Mouse (Mus musculus) midbrain, embryonic 16.5 days (tissue): ENCODE results near the gene Vash1. TPM values are rescaled to one million over a fixed set of nuclear protein-coding genes. Genes with fewer than 3 reads are reported as not detected.

ENCODE experiments used
- ATAC-seq: fragments of 200-750 bp; cut with Nextera tagmentation; 2 replicates; pipeline ENCODE4 v1.8.0; 2017; ENCODE audit warnings: moderate TSS enrichment
- H3K27ac ChIP-seq: fragments of 300-500 bp; sonication (generic); 2 replicates; pipeline ENCODE4 v1.5.1; 2014; ENCODE audit warnings: mild to moderate bottlenecking, low read length, mixed read lengths
- H3K27me3 ChIP-seq: fragments of 300-500 bp; sonication (generic); 2 replicates; pipeline ENCODE4 v1.6.1; 2014; ENCODE audit warnings: low read depth, low read length, mixed read lengths; ENCODE audit not compliant: control insufficient read depth, insufficient read depth
- H3K36me3 ChIP-seq: fragments of 300-500 bp; sonication (generic); 2 replicates; pipeline ENCODE4 v1.6.1; 2014; ENCODE audit warnings: mild to moderate bottlenecking, low read length, moderate library complexity, mixed read lengths; ENCODE audit not compliant: control insufficient read depth, insufficient read depth
- H3K4me1 ChIP-seq: fragments of 300-500 bp; sonication (generic); 2 replicates; pipeline ENCODE4 v1.6.1; 2014; ENCODE audit warnings: mild to moderate bottlenecking, low read length, mixed read lengths; ENCODE audit not compliant: control insufficient read depth, insufficient read depth
- H3K4me2 ChIP-seq: fragments of 300-500 bp; sonication (generic); 2 replicates; pipeline ENCODE4 v1.6.1; 2014; ENCODE audit warnings: mild to moderate bottlenecking, low read length, mixed read lengths
- H3K4me3 ChIP-seq: fragments of 300-500 bp; sonication (generic); 2 replicates; pipeline ENCODE4 v1.5.1; 2014; ENCODE audit warnings: low read depth, mild to moderate bottlenecking, low read length, moderate library complexity, mixed read lengths
- H3K9ac ChIP-seq: fragments of 300-500 bp; sonication (generic); 2 replicates; pipeline ENCODE4 v1.6.1; 2014; ENCODE audit warnings: low read depth, low read length, mixed read lengths
- H3K9me3 ChIP-seq: fragments of 300-500 bp; sonication (generic); replicated peaks from 2 replicates; pipeline ENCODE4 v1.6.1; 2014; ENCODE audit warnings: mild to moderate bottlenecking, low read length, mixed read lengths; ENCODE audit not compliant: control insufficient read depth, poor library complexity, severe bottlenecking
- WGBS: fragments of 180-500 bp; shearing (Covaris S2); extraction: QIAGEN DNeasy Blood & Tissue Kit; methylation state at CpG from one replicate; pipeline ENCODE4 v1.1.7; 2014; 5-methylcytosine and 5-hydroxymethylcytosine counted together
- polyA plus RNA-seq: library from polyadenylated mRNA; unstranded; fragments of >200 nt; fragmentation: Nextera tagmentation; extraction: Ambion mirVana; gene quantifications from 2 replicates; pipeline ENCODE4 v1.2.1, GENCODE M21; 2015

Vash1 gene
- polyA plus RNA-seq, 1 experiment from 2014 or later: 30.0 TPM

DNA sequence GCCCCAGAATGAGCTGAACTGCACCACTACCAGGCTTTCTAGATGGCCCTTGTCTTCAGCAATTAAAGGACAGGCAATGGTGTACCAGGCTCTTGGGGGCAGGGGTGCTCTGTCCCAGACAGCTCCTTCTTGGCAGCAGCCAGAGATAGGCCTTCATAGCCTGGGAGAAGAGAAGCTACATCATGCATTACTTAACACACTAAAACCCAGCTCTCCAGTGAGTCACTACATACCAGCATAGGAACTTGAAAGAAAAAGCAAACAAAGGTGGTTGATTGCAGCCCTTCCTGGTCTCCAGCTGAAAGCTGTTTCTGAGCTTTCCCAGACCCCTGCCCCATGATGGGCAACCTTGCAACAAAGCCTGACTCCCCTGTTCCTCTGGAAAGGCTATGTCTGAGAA lies 20.0 kb downstream of the Vash1 start:
- no peak overlapping the region for H3K4me3 ChIP-seq
- peaks cover 14% of the 10 kb centered on the region; the same call in 1 of the 2 replicates for H3K36me3 ChIP-seq
- H3K9ac ChIP-seq: no peak overlapping the region
- no peaks in the 10 kb centered on the region for H3K27me3 ChIP-seq
- H3K4me1 ChIP-seq: peaks cover 12% of the 10 kb centered on the region; the same call in 1 of the 2 replicates
- 0 out of 2 replicates have a peak overlapping the region, but pooled peaks have one; percentile 0 for H3K27ac ChIP-seq
- no peaks in the 10 kb centered on the region for H3K9me3 ChIP-seq
- ATAC-seq: no peak
- no peak overlapping the region for H3K4me2 ChIP-seq

DNA sequence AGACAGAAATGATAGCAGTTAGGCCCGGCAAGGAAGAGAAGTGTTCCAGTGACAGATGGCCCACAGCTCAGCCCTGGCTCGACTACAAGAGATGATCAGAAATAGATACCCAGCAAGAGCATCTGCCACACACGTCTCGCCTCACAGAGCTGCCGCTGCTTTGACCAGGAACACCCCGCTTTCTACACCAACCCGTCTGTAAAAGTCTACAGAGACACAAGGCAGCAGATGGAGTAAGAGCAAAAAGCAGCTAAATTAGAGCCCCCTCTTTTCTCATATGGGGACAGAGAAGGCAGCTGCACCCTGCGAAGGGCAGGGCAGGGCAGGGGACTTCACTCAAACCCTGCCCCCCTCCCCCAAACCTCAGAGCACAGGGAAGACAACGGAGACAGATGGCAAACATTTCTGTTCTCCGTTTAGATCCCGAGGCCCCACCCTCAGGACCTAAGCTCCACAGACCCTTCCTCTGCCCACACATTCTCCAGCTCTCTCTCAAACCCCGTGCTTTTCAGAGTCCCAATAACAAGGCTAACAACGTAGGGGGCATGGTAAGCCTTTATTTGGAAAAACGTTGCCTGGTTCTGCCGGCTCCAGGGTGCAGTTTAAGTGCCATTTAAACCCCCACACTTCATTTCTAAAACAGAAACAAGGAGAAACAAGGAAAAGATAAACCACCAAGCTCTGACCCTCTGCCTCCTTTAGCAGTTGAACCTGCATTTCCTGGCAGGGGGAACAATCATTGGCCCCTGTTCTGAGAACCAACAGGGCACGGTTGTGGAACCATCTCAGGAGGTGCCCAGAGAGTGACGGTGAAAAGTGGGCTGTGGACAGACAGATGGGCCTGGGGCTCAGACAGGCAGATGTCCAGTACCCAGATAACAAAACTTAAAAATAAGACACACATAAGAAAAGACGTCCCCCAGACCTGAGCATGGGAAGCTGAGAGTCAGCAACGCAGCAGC lies 21.7 kb downstream of the Vash1 start:
- Histone ChIP-seq H3K4me2 (no peak overlapping the region), H3K27ac (no peak overlapping the region), H3K4me3 (no peak overlapping the region), H3K9me3 (no peaks in the 10 kb centered on the region), H3K4me1 (peaks cover 12% of the 10 kb centered on the region; the same call in 1 of the 2 replicates), H3K36me3 (peaks cover 10% of the 10 kb centered on the region; the same call in 1 of the 2 replicates), H3K27me3 (no peaks in the 10 kb centered on the region), H3K9ac (no peak overlapping the region)
- peak; percentile 49; the same call in 1 of the 2 replicates for ATAC-seq
- WGBS: 25% methylated on average over 19 of the region's 19 CpGs

DNA sequence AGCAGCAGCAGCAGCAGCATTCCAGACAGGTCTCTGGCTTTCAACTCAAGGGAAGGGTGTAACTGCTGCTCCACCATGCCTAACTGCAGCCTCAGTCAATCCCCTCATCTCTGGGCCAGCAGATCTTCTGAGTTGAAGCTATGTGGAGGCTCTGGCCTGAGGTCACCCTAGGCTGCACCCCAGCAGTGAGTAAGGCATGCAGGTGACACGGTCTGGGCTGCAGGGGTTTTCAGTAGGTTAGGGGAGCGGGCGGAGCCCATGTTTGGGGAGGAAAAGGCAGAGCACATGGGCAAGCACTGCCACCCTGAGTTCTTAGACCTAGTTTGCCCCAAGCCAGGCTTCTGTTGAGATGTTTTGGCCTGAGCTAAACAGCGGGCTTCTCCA lies 22.4 kb downstream of the Vash1 start:
- H3K9ac ChIP-seq: no peak overlapping the region
- ATAC-seq: no peak
- no peak overlapping the region for H3K4me3 ChIP-seq
- peaks cover 12% of the 10 kb centered on the region; the same call in 1 of the 2 replicates for H3K4me1 ChIP-seq
- WGBS: 70% methylated on average over 4 of the region's 4 CpGs
- H3K4me2 ChIP-seq: no peak overlapping the region
- peaks cover 6% of the 10 kb centered on the region; the same call in 1 of the 2 replicates for H3K36me3 ChIP-seq
- no peak overlapping the region; the same call in 1 of the 2 replicates for H3K27ac ChIP-seq
- H3K27me3 ChIP-seq: no peaks in the 10 kb centered on the region
- no peaks in the 10 kb centered on the region for H3K9me3 ChIP-seq

DNA sequence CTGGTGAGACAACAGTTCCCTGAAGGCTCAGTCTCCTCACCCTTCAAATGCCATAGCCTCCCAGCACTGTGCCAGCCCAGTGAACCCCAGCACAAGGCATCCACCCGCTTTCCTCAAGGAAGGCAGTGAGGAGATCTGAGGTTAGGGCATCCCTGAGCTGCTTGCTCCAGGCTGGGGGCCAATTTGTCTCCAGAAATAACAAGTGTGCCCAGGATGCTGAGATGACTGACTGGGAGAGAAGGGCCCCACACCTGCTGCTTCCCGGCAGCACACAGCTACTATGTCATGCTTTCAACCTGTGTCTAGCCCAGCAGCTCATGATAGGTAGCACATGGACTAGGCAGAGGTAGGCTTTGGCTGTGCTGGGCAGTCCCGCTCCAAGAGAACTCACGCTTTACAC lies 23.0 kb downstream of the Vash1 start:
- H3K9me3 ChIP-seq: no peaks in the 10 kb centered on the region
- H3K4me2 ChIP-seq: no peak overlapping the region
- no peak for ATAC-seq
- H3K4me1 ChIP-seq: peaks cover 12% of the 10 kb centered on the region; the same call in 1 of the 2 replicates
- H3K36me3 ChIP-seq: peaks cover 2% of the 10 kb centered on the region; the same call in 1 of the 2 replicates
- 93% methylated on average over 4 of the region's 4 CpGs for WGBS
- no peak overlapping the region for H3K9ac ChIP-seq
- H3K27ac ChIP-seq: no peak overlapping the region
- no peaks in the 10 kb centered on the region for H3K27me3 ChIP-seq
- no peak overlapping the region for H3K4me3 ChIP-seq

DNA sequence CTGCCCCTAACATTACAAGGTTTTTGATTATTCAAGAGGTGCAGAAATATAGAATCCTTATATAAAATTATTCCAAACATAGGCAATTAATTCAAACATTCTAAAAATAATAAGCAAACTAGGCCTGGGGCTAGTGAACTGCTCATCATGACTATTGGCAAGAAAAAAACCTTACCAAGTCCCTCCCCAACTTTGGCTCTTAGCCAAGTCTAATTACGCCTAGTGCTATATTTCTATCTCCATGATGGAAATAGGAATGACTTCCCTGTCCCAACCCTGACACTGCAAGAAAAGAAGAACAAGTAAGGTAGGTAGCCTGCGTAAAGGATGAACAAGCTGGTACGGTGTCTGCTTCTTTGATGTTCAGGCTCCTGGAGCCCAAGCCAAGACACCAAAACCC lies 24.2 kb downstream of the Vash1 start:
- ATAC-seq: no peak
- H3K27me3 ChIP-seq: no peaks in the 10 kb centered on the region
- H3K4me2 ChIP-seq: no peak overlapping the region
- no peaks in the 10 kb centered on the region for H3K9me3 ChIP-seq
- 91% methylated on average over 3 of the region's 3 CpGs for WGBS
- H3K9ac ChIP-seq: no peak overlapping the region
- H3K27ac ChIP-seq: no peak overlapping the region
- no peaks in the 10 kb centered on the region; the same call in 1 of the 2 replicates for H3K36me3 ChIP-seq
- no peak overlapping the region for H3K4me3 ChIP-seq
- peaks cover 12% of the 10 kb centered on the region; the same call in 1 of the 2 replicates for H3K4me1 ChIP-seq

DNA sequence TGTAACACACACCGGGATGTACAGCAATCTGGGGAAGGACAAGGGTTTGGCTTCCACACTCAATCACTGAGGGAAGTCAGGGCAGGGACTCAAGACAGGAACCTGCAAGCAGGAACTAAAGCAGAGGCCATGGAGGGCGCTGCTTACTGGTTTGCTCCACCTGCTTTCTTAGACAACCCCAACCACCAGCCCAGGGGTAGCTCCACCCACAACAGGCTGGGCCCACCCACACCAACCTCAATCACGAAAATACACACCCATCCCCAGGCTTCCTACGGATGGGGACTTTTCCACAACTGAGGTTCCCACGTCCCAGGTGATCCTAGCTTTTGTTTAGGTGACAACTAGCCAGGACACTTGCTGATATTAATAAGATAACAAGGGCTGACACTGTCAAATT lies 27.3 kb downstream of the Vash1 start:
- no peaks in the 10 kb centered on the region for H3K27me3 ChIP-seq
- 88% methylated on average over 5 of the region's 5 CpGs for whole genome bisulfite sequencing
- H3K4me2 ChIP-seq: no peak overlapping the region
- no peaks in the 10 kb centered on the region for H3K4me1 ChIP-seq
- no peaks in the 10 kb centered on the region; the same call in 1 of the 2 replicates for H3K36me3 ChIP-seq
- ATAC-seq: no peak
- H3K4me3 ChIP-seq: no peak overlapping the region
- no peaks in the 10 kb centered on the region for H3K9me3 ChIP-seq
- H3K27ac ChIP-seq: no peak overlapping the region
- no peak overlapping the region for H3K9ac ChIP-seq

DNA sequence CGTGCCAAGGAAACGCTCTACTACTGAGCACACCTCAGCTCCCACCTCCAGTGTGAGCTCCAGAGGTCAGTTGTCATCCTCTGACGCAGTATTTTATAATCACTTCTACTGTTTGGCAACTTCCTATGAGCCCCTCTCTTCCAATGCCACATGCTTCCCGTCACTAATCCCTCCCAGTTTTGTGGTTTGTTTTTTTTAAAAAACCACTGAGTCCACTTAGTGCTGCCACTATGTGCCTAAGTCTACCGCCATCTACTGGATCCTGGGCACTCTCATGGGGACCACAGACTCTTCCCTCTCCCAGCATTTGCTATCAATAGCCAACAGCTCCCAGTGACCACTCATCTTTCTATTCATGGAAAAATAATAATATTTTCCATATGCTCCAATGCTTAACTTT lies 35.5 kb downstream of the Vash1 start:
- H3K27me3 ChIP-seq: no peaks in the 10 kb centered on the region
- no peaks in the 10 kb centered on the region for H3K4me1 ChIP-seq
- ATAC-seq: no peak
- H3K4me2 ChIP-seq: no peak overlapping the region
- WGBS: 76% methylated on average over 5 of the region's 5 CpGs
- H3K27ac ChIP-seq: no peak overlapping the region
- no peak overlapping the region for H3K4me3 ChIP-seq
- H3K9me3 ChIP-seq: no peaks in the 10 kb centered on the region
- no peak overlapping the region for H3K9ac ChIP-seq
- peaks cover 2% of the 10 kb centered on the region; the same call in 1 of the 2 replicates for H3K36me3 ChIP-seq

DNA sequence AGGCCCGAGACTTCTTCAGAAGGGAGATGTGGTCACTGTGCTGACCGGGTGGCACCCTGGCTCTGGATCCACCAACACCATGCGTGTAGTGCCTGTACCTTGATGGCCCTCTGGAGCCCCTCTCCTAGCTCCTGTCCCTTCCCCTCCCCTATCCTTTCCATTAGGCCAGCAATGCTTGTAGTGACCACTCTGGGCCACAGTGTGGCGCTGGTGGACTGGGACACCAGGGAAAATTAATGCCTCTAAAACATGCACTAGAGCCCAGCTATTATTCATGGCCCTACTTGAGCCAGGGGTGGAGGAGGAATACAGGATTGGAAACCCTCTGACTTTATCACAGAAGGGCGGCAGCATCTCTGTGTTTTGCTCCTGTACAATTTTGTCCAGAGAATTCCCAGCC lies 36.9 kb downstream of the Vash1 start:
- Histone ChIP-seq H3K36me3 (peaks cover 2% of the 10 kb centered on the region; the same call in 1 of the 2 replicates), H3K4me2 (no peak overlapping the region), H3K27ac (no peak overlapping the region), H3K27me3 (no peaks in the 10 kb centered on the region), H3K4me3 (no peak overlapping the region), H3K4me1 (no peaks in the 10 kb centered on the region), H3K9me3 (no peaks in the 10 kb centered on the region), H3K9ac (no peak overlapping the region)
- WGBS: 47% methylated on average over 5 of the region's 5 CpGs
- no peak; the same call in 1 of the 2 replicates for ATAC-seq

DNA sequence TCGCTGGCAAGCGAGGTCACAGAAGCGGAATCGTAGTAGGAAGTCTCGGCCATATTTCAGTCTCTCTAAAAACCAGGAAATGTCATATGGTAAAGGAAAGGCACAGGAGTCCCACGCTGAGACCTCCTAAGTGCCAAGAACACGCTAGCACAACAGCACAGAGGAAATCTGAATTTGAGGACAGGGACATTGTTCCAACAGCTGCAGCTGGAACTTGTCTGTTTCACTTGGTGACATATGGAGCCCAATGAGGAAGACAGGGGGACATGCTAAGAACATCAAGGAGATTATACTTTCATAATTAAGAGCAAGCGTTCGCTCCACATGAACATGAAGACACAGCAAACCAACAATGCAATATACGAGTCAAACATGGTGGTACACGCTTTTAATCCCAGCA lies 38.5 kb downstream of the Vash1 start:
- Histone ChIP-seq H3K27ac (no peak overlapping the region), H3K36me3 (peaks cover 2% of the 10 kb centered on the region; the same call in 1 of the 2 replicates), H3K9me3 (no peaks in the 10 kb centered on the region), H3K4me1 (no peaks in the 10 kb centered on the region), H3K4me2 (no peak overlapping the region), H3K27me3 (no peaks in the 10 kb centered on the region), H3K4me3 (no peak overlapping the region), H3K9ac (no peak overlapping the region)
- ATAC-seq: no peak
- 91% methylated on average over 11 of the region's 11 CpGs for WGBS
